Mouse (Mus musculus) neural tube, embryonic 10.5 days (tissue): ENCODE results near the gene Ikbip.

Experiments used
- DNase-seq: peaks from one replicate; pipeline ENCODE4 v3.0.0-alpha.2; 2017; ENCODE audit warnings: low spot score; ENCODE audit errors: extremely low spot score

Ikbip gene

DNA sequence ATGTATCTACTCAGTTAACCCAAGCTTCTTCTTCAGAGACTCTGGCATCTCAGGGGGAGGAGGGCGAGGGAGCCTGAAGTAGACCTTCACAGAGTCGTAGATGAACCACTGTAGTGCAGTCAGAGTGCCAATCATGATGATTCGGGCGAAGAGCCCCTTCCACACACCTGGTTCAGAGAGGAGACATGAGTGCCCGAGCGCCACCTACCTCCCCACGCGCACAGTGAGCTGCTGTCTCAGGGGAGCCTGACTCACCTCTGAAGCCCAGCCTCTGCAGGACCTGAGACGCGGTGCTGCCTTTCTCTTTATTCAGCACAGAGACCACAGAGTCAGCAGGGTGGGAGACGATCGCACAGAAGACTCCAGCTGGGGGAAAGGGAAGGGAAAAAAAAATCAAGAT is 34.2 kb downstream of the Ikbip start:
- DNase-seq: no peak

DNA sequence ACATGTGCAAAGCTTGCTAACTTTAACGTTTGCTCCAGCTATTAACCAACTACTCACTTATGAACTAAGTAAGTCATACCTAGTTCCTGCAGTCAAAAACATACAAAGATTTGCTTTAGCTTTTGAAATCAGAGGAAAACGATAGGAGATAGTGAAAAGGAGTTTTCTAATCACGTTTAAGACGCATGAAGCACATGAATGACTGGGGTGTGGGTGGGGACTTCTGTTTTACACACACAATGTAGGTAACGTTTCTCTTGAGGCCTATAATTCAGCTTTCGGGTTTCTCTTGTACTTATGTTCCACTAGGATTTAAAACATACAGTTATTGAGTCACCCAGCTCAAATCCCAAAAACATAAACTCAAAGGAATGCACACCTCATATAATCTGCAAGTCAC is 39.9 kb downstream of the Ikbip start:
- DNase-seq: no peak

DNA sequence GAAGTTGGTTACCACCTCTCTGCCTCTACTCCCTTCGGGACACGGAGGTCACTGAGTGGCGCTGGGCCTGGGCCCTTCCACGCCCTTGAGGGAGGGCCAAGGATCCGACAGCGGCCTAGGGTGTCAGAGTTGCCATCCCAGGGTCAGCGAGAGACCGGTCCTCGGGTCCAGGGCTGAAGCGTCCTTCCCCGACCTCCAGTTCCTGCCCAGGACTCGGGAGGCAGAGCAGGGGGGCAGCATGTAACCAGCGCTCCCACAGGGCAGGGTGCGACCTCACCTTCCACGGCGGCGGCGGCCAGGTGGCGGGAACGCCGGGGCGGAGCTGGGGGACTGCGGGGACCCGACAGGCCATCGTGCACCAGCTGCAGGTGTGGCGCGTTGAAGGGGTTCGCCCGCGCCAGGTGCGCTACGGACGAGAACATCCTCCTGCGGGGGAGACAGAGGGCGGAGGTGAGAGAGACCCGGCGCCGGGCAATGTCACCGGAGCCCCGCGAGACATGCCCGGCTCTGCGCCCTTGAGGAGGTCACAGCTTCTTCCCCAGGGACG is 40.6 kb downstream of the Ikbip start:
- DNase-seq: peak; percentile 52

DNA sequence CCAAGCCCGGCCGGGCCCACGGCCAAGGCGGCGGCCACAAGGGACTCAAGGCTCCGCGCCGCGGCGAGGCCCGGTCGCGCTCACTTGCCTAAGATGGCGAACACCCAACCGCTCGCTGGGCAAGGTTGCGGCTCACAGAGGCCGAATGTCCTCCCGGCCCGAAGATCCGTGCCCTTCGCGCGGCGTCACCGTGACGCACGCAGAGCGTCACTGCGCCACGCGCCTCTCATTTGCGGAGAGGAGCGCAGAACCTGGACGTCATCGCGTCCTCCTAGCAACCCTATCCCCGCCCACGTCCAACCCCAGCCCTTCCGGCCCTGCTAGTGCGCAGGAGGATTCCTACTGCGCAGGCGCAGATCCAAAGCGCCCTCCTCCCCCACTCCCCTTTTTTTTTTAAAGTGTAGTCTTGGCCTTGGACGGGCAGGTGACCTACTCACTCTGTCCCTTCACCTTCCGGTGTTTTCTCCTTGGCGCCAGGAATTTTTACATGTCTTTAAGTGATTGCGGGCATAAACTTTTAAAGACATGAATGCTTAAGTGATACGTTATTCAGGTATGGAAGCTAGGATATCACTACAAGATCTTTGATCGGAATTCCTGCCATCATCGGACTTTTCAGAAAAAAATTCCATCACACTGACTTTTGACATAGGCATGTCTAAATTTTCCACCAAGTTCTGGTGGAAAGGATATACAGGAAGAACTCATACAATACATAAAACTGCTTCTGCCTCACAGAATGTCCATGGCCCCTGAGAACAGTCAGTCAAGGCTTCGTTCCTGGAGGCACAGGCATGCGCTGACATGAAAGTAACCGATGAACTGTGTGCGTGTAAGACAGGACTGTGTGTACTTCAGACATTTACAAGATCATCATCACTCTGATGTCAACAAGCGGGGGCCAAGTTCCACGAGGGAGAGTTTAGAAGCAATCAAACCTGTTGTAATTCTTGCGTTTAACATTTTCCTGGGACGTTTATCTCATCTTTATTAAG is 41.4 kb downstream of the Ikbip start, which contains the start of gene Slc25a3:
Slc25a3 (minus strand) TSS at position 232 of the 995 bp plus-strand sequence.
- peak; percentile 97 for DNase-seq

DNA sequence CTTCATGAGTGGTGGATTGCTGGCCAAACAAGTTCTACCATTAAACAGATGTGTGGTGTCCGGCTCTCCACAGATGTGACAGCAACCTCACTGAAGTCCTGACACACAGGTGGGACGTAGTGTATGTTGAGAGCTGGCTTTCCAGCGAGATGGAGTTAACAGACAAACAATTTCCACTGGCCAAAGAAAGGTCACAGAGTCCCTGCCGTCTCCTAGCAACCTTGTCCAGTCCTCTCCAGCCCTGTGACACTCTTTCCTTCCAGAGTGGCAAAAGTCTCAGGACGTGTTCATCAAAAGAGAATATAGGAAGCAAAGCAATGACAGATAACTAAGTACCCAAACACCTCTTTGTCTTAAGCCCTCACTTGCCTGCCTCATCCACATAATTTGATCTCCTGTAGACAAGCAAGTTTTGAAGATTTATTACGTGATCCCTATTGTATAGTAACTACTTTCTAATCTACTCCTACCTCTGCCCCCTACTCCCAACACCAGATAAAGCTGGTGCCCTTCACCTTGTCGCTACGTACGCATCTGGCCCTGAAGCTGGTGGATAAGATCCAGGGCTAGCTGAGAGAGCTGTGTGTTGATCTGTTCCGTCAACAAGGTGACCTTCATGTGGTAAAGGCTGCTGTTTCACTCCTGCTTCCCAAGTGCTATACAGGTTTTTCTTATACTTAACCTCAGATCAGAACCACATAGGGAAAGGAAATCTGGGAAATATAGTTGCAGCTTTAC is 44.0 kb downstream of the Ikbip start:
- no peak for DNase-seq

DNA sequence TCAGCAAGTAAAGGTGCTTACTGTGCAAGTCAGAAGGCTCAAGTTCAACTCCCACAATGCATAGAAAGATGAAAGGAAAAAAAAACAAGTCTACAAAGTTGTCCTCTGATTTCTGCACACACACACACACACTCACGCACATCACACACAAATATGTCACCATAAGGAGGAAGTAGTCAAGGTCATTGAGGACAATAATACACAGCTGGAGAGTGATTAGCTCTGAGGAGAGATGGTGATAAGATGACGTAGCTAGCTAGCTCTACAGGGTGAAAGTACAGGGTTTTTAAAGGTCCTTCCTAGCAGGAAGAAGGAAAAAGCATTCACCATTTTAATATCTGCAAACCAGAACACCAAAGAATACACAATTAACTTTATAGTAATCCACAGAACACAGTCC is 44.7 kb downstream of the Ikbip start:
- no peak for DNase-seq

DNA sequence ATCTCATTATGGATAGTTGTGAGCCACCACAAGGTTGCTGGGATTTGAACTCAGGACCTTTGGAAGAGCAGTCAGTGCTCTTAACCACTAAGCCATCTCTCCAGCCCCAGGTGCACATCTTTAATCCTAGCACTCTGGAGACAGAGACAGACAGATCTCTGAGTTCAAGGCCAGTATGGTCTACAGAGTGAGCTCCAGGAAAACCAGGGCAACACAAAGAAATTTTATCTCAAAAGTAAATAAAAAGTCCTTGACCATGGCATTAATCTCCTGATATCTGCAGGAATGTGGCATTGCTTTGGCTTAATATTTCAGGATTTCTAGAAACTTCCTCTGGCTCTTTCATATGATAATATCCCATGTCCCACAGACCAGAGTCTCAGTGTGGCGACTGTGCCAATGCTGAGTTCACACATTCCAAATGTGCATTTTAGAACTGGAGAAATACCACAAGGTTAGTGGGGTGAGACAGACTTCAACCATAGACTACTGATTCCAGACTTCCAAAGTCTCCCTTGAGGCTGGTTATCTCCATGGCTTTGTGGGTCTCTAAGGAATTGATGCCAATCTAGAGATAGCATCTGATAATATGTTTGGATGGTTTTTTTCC is 45.9 kb downstream of the Ikbip start:
- DNase-seq: no peak

DNA sequence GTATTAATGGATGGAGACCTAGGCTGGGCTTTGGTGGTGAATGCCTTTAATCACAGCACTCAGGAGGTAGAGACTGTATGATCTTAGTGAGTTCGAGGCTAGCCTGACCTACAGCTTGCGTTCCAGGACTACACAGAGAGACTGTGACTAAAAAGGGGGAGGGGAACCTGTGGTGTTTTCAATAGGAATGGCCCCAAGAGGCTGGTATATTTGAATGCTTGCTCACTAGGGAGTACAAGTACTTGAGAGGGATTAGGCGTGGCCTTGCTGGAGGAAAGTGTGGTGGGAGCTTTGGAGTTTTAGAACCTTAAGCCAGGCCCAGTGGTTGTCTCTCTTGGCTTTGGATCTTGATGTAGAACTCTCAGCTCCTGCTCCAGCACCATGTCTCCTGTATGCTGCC is 48.1 kb downstream of the Ikbip start:
- no peak for DNase-seq

DNA sequence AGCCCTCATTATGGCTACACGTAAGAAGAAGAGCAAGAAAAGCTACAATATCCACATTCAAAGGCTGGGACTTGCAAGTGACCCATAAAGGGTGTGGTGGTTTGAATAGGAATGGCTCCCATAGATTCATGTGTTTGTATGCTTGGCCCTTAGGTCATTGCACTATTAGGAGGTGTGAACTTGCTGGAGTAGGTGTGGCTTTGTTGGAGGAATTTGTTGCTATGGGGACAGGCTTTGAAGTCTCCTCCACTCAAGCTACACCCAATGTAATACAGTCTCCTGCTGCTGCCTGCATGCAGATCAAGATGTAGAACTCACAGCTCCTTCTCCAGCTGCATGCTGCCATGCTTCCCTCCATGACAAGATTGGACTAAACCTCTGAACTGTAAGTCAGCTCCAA is 48.8 kb downstream of the Ikbip start:
- DNase-seq: no peak

DNA sequence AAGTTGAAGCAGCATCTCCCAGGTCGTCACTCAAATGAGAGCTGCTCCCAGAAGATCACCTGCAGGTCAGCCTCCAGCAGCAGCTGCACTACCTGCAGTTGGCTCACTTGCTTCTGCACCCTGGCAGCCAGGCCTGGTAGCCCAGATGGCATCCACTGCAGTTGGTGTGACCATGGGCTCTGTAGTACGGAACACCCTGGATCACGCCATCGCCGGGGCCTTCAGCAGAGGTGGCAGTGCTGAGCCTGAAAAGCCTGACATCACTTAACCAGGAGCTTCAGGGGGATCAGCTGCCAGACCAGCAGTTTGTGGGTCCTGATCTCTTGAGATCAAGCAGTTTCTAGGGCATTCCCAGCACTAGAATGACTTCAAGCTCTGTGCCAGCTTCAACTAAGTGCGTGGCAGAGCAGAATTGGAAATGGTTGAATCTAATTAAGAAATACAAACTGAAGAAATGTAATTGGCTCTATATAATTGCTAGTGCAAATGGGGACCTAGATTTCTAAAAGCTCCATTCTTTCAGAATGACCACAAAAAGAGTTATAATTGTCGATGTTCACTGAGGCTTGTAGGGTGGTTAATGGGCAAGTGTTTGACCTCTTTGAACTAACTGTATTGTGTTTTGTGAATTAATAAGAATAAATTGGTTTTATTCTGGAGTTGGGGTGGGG is 52.7 kb downstream of the Ikbip start:
- DNase-seq: no peak

DNA sequence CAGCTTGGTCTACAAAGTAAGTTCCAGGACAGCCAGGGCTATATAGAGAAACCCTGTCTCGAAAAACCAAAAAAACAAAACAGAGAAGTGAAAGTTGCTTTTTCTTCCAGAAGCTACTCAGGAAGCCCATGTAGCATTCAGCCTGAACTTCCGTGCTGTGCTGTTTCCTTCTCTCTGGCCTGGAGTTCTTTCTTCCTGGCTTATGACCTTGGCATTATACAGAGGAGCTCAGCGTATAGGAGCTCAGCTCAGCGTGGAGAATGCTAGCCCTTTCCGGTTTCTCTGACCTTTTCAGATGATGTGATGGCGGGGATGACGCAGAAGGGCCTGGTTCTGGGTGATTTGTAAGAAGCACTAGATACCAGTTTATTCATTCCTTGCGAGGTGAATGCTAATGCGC is 54.7 kb downstream of the Ikbip start:
- no peak for DNase-seq

DNA sequence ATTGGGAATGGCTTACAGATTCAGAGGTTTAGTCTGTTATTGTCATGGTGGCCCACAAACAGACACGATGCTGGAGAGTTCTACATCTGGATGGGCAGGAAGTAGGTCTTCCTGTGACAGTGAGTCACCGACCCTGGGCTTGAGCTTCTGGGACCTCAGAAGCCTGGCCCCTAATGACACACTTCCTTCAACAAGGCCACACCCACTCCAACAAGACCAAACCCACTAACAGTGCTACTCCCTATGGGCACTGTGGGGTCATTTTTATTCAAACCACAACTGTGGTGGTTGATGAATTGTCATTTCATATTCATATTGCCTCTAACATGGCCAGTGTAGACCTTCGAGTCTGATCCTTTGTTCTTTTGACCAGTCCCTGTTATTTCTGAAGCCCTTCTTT is 55.6 kb downstream of the Ikbip start:
- DNase-seq: no peak

DNA sequence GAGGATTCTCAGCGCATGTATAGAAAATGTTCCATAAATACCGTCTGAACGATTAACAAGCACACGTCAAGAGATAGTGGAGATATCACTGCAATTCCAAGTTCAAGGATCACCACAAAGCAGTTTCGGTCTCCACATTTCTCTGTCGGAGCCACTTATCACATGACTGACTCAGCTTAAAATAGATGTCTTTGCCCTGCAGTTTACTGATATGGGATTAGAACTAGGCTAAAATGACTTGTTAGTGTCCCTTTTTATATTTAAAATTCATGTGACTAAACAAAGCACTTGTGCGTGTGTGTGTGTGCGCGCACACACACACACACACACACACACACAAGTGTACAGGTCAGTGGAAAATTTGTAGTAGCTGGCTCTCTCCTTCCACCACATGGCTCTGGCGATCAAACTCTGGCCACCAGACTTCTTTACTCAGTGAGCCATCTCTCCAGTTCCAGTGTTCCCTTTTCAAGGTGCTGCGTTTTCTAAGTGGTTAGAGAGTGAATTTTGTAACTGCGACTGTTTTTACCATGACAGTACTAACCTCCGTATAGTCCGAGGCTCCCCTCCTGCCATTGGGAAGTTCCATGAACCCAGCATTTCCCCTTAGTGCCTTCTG is 56.5 kb downstream of the Ikbip start:
- no peak for DNase-seq

DNA sequence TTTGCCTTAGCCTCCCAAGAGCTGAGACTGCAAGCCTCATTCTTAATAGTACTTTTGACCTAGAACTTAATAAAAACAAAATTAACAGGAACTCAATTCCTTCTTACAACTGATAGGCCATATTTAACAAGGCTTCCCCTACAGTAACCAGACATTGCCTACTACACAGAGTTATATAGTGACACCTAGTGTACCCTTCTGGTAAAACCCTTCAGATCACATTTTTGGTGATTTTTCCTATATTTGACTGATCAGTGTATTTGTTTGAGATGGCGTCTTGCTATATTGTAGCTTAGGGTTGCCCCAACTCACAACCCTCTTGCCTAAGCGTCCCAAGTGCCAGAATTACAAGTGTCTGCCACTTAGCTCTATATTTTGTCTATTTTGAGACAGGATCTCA is 58.8 kb downstream of the Ikbip start:
- DNase-seq: peak; percentile 21

DNA sequence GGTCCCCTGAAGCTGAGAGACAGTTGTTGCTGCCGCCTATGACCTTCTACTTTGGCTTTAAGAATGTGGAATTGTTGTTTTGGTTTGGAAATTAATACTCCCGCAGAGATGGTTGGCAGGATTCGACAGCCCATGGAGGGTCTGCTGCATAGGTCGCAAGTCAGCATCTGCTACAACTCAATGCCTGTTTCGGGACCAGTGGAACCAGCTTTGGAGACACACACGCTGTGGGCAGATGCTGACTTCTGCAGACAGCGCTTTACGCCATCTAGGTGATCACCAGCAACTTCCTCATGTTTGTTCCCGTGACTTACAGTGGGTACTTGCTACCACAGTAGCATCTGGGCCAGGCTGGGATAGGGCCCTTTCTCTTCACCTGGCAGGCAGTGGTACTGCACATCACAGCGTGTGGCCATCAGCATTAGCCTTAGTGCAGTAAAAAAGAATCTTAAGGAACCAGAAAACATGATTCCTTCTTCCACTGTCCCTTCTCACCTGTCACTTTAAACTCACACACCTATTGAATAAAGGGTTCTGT is 60.0 kb downstream of the Ikbip start:
- DNase-seq: no peak

DNA sequence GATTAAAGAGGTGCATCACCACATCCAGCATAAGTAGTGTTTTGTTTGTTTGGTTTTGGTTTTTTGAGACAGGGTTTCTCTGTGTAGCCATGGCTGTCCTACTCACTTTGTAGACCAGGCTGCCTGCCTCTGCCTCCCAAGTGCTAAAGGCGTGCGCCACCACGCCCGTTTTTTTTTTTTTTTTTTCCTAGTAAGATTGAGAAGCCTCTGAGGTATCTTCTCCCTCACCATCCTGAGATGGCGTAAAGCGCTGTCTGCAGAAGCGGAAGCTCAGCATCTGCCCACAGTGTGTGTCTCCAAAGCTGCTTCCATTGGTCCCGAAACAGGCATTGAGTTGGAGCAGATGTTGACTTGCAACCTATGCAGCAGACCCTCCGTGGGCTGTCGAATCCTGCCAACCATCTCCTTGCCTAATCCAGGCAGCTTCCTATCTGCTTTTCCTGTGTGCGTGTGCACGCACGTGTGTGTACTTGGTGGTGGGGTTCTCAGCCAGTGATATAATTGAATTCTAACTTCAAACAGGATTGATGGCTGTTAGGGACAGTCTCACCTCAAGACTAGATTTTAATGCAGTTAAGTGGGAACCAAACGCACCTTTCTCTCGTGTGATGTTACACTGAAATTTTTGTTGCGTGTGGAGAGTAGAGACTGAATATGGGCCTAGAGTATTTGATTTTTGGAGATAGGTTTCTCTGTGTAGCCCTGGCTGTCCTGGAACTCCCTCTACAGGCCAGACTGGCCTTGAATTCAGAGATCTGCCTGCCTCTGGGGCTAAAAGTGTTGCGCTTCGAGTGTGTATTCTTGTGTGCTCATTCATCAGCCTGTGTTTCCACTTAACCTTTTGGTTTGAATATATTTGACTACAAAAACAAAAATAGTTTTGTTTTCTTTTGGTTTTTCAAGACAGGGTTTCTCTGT is 60.8 kb downstream of the Ikbip start:
- no peak for DNase-seq

DNA sequence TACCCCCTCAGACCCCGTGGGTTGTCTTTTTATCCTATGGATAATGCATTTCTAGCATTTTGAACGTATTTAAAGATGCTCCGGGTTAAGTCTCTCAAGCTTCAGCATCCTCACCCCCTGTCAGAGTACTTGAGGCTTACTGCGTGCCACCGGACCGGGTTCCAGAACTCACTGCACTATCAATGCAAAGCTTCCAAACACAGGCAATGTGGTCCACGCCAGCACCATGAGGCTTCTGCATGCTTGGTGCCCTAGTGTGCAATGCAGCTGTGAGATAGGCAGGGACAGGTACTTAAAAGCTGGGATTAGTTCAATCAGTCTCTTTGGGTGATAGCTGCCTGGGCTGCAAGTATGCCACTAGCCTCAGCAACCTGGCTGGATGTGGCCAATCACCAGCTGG is 62.7 kb downstream of the Ikbip start:
- DNase-seq: no peak
